Mouse (Mus musculus): ENCODE data around the gene Arnt. TPM values are rescaled to one million over a fixed set of nuclear protein-coding genes. Genes with fewer than 3 reads are reported as not detected.
"Not testable (repeated sequence)": the region's sequence is repeated elsewhere in the genome, so short reads cannot be mapped to it uniquely, and the experiment has no call there.

Gene Arnt
- total RNA-seq (2015; ENCODE audit: low replicate concordance) (57.7 and 75.9 TPM in 2 replicates), total RNA-seq (2017; ENCODE audit: low replicate concordance) (53.8 and 74.5 TPM in 2 replicates)

DNA sequence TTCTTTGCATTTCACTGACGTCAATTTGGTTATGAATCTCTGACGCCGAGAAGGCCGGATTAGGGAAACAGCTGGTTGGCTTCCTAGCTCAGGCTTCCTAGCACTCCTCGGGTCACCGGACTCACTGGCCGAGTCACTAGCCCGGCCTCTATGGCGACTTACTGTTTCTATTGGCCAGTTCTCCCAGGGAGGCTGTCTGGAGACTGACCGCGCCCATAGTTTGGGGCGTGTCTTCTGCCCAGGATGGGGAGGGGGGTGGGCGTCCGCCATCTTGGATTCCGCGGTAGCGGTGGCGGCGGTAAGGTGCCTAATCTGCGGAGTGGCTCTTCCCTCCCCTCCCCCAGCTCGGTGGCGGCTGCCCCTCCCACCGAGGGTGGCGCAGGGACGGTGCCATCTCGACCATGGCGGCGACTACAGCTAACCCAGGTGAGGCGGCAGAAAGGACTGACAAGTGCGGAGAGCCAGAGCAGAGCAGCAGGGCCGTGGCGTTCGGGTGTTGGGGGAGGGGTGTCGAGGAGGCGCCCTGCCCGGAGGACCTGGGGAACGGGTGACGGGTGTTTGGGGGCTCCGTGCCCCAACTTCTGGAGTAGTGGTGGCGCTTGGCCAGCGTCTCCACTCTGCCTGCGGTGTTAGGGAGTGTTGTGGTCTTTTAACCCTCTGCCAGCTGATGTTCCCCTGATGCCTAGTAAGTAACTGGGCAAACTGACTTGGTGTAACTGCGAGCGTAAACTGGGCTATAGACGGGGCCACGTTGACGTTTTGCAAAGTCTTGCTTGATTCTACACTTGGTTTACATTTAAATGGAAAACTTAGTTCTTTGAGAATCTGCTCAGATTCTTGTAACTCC lies at the start of gene Arnt:
Arnt (plus strand) TSS at position 253 of the 847 bp plus-strand sequence.
- peak; percentile 94 for ATAC-seq (replicated peaks; ENCODE audit: low FRiP score, poor library complexity, severe bottlenecking)

- no peak for ATAC-seq (replicated peaks; ENCODE audit: low FRiP score, poor library complexity, severe bottlenecking)
These were observed 48.6 kb upstream of the Arnt start for GRCm38 (mm10) chr3:95385401-95386075.

- no peak for ATAC-seq (replicated peaks; ENCODE audit: low FRiP score, poor library complexity, severe bottlenecking)
These were observed 39.8 kb upstream of the Arnt start for GRCm38 (mm10) chr3:95394385-95394784.

- no peak for ATAC-seq (replicated peaks; ENCODE audit: low FRiP score, poor library complexity, severe bottlenecking)
These were observed 31.4 kb upstream of the Arnt start, which contains the start of gene 4930558C23Rik for GRCm38 (mm10) chr3:95402741-95403140. 4930558C23Rik (minus strand) TSS chr3:95402841.

- no peak for ATAC-seq (replicated peaks; ENCODE audit: low FRiP score, poor library complexity, severe bottlenecking)
These were observed 26.5 kb upstream of the Arnt start for GRCm38 (mm10) chr3:95407728-95408127.

DNA sequence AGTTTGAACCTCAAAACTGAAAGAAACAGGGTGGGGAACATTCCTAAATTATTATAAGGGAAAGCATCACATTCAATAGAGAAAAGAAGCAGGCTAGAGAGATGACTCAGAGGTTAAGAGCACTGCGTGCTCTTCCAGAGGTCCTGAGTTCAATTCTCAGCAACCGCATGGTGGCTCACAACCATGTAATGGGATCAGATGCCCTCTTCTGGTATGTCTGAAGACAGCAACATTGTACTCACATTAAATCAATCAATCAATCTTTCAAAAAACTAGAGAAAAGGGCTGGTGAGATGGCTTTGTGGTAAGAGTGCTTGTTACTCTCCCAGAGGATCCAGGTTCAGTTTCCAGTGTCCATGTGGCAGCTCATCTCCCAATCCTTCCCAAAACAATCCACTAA lies 25.3 kb upstream of the Arnt start:
- no peak for ATAC-seq (replicated peaks; ENCODE audit: low FRiP score, poor library complexity, severe bottlenecking)

GRCm38 (mm10) chr3:95412268-95412667 lies 21.9 kb upstream of the Arnt start:
- ATAC-seq (replicated peaks; ENCODE audit: low FRiP score, poor library complexity, severe bottlenecking): no peak

DNA sequence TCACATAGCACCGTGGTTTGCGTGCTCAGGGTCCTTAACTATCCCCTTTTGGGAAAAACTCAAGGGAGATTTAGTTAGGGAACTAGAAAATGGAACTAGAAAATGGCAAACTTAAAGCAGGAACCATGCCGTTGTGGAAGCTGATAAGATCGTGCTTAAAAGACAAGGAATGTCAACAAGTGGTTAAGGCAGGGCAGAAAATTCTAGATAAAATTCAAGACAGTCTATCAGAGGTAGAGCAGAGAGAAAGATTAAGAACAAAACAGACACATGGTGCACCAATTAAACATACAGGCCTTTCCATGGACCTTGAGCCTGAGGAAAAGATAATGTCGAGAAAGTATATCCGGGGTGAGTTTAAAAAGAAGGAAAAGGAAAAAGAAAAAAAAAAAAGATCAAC lies 16.3 kb upstream of the Arnt start:
- no peak for ATAC-seq (replicated peaks; ENCODE audit: low FRiP score, poor library complexity, severe bottlenecking)

DNA sequence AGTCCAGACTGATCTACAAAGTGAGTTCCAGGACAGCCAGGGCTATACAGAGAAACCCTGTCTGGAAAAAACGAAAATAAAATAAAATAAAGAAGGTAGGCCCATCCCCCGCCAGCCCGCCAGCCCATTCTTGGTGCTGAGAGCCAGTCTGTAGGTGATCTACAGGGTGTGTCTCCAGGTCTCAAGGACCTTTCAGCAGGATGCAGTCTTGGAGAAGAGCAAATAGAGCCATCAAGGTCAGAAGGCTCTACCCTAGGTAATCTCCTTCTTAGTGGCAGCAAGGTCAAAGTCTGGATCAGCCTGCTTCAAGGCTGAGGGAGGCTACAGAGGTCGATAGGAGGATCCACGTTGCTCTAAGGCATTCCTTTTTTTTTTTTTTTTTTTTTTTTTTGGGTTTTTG lies 7.7 kb upstream of the Arnt start:
- ATAC-seq (replicated peaks; ENCODE audit: low FRiP score, poor library complexity, severe bottlenecking): not testable (repeated sequence)

- ATAC-seq (replicated peaks; ENCODE audit: low FRiP score, poor library complexity, severe bottlenecking): peak; percentile 77
These were observed 6.9 kb upstream of the Arnt start for GRCm38 (mm10) chr3:95427117-95427890.

DNA sequence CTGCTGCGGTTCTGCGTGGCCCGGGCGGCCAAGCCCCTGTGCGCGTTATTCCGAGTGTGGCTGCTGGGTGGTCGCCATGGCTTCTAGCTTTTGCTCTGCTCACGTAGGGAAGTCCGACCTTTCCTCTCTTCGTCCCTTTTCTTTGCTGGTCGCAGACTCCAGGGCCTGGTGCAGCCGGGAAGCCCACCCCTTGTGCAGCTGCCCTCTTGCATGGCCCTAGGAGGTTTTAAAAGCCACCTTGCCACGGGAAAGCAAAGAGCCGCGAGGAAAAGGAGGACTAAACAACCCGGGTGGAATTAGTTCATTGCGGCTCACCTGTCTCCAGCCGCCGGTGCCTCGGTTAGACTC lies 6.3 kb upstream of the Arnt start:
- ATAC-seq (replicated peaks; ENCODE audit: low FRiP score, poor library complexity, severe bottlenecking): not testable (repeated sequence)

DNA sequence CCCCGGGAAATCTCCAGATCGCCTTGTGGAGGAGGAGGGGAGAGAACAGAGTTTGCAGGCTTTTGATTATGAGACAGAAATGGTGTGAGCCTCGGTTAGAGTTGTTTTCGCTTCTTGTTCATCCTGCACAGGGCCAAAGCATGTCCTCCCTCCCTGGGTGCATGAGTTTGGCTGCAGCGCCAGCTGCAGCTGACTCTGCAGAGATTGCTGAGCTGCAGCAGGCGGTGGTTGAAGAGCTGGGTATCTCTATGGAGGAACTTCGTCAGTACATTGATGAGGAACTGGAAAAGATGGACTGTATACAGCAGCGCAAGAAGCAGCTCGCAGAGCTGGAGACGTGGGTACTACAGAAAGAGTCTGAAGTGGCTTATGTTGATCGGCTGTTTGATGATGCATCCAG lies 5.8 kb upstream of the Arnt start:
- peak; percentile 36; the same call in 1 of the 2 replicates for ATAC-seq (replicated peaks; ENCODE audit: low FRiP score, poor library complexity, severe bottlenecking)

DNA sequence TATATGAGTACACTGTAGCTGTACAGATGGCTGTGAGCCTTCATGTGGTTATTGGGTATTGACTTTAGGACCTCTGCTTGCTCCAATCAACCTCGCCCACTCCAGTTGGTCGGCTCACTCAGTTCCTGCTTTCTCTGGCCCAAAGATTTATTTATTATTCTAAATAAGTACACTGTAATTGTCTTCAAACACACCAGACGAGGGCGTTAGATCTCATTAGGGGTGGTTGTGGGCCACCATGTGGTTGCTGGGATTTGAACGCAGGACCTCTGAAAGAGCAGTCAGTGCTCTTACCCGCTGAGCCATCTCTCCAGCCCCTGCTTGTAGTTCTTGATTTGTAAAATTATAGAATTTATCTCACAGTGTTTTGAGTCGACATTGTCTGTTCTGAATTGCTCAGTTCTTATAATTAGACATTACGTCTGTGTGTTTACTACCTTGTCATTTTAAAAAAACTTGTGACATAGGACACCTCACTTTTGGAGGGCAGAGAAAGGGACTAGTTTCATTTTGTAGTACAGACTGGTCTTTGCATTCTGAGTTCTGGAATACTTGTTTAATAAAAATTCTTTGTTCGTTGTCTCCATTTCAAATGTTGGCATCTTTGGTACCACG lies 780 bp upstream of the Arnt start:
- peak; percentile 7 for ATAC-seq (replicated peaks; ENCODE audit: low FRiP score, poor library complexity, severe bottlenecking)

DNA sequence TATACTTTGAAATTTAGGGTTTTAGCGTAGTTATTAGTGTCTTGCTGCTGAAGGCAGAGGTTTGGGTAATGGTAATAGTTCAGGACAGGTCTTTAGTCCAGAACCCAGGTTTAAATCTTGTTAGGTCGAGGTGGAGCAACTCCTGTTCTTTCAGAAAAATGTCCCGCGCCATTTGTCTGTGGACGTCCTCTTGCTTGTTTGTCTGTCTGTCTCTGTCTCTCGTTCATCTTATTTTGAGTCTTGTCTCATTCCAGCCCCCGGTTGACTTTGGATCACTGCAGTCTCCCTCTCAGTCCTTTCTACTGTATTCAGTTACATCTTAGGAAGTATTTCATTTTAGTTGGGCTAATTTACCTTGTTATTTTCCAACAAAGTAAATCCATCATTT lies 789 bp downstream of the Arnt start:
- ATAC-seq (replicated peaks; ENCODE audit: low FRiP score, poor library complexity, severe bottlenecking): no peak

- ATAC-seq (replicated peaks; ENCODE audit: low FRiP score, poor library complexity, severe bottlenecking): no peak
These were observed 1.4 kb downstream of the Arnt start for GRCm38 (mm10) chr3:95435561-95435960.

GRCm38 (mm10) chr3:95438636-95439035 lies 4.4 kb downstream of the Arnt start:
- not testable (repeated sequence) for ATAC-seq (replicated peaks; ENCODE audit: low FRiP score, poor library complexity, severe bottlenecking)

- no peak for ATAC-seq (replicated peaks; ENCODE audit: low FRiP score, poor library complexity, severe bottlenecking)
These were observed 5.5 kb downstream of the Arnt start for GRCm38 (mm10) chr3:95439670-95440069.

- no peak for ATAC-seq (replicated peaks; ENCODE audit: low FRiP score, poor library complexity, severe bottlenecking)
These were observed 8.4 kb downstream of the Arnt start for GRCm38 (mm10) chr3:95442406-95443117.

DNA sequence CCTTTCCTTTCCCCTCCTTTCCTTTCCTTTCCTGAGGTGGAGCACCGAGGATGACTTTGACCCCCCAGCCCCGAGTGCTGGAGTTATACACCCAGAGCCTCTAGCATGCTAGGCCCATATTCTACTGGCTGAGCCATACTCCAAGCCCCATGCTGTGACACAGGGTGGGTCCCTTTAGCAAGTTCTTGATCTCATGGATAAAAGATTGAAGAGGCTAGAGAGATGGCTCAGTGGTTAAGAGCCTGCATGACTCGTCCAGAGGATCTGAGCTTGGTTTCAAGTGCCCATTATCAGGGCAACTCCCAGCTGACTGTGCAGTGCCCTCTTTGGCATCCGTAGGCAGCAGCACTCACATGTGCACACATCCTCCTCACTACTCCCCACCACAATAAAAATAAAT lies 11.1 kb downstream of the Arnt start:
- no peak for ATAC-seq (replicated peaks; ENCODE audit: low FRiP score, poor library complexity, severe bottlenecking)
